Mouse (Mus musculus) lung, postnatal 10 days (tissue): ENCODE results near the gene Ifi214.
"Not testable (repeated sequence)": the region's sequence is repeated elsewhere in the genome, so short reads cannot be mapped to it uniquely, and the experiment has no call there.

Source experiments
- DNase-seq: peaks from one replicate; pipeline ENCODE4 v3.0.0; 2021

Ifi214 gene

GRCm38 (mm10) chr1:173535791-173536190 is at the start of gene Ifi214:
Gene Ifi214, minus strand, starts transcription at chr1:173535957.
- not testable (repeated sequence) for DNase-seq

DNA sequence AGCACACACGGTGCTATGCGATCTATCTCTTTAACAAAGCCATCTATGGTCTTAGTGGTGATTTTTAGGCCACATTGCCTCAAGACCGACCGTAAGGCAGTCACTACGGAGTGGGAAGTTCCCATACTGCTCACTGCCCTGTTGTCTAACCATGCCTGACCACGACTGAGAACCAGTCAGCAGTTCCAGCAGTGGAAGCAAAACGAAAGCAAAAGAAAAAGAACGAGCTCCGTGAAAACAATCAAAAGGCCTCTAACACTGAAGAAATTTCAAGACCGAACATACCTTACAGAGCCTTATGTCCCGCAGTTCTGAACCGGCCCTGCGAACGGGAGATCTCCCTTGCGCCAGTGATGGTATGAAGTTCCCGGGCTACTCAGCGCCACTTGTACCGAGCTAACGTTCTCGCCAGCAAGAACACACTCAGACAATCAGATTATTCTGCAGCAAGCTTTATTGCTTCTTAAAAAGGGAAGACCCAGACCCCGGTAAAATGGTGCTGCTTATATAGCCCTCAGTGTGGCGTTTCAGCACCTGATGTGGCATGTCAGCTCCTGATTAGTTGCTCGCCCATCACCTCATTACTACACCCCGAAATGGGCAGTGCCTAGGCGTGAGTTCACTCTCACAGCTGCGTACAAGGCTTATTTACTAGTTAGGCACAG is 44.3 kb upstream of the Ifi214 start:
- no peak for DNase-seq

- no peak for DNase-seq
Observed at GRCm38 (mm10) chr1:173579079-173579478, 43.3 kb upstream of the Ifi214 start.

GRCm38 (mm10) chr1:173550491-173551050 is 14.8 kb upstream of the Ifi214 start:
- DNase-seq = not testable (repeated sequence)

GRCm38 (mm10) chr1:173548798-173549197 is 13.0 kb upstream of the Ifi214 start:
- DNase-seq = not testable (repeated sequence)

GRCm38 (mm10) chr1:173521452-173521851 is 14.3 kb downstream of the Ifi214 start:
- no peak for DNase-seq

DNA sequence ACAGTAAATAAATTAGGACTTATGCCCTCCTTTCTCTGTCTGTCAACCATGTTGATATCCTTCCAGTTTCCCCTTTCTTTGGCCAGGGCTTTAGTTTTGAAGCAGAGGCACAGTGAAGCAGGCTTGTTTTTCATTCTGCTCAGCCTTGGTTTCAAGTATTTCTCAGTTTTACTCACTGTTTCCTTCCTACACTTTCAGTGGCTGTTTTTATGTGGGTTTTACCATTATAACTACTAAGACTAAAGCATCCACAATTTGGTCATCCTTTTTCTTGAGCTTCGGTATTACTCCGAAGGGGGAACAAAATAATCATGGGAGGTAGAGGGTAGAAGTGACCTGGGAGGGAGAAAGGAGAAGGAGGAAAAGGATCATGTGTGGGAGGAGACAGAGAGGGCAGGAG is 25.2 kb downstream of the Ifi214 start:
- DNase-seq = not testable (repeated sequence)

GRCm38 (mm10) chr1:173491483-173491882 is 44.3 kb downstream of the Ifi214 start:
- not testable (repeated sequence) for DNase-seq

DNA sequence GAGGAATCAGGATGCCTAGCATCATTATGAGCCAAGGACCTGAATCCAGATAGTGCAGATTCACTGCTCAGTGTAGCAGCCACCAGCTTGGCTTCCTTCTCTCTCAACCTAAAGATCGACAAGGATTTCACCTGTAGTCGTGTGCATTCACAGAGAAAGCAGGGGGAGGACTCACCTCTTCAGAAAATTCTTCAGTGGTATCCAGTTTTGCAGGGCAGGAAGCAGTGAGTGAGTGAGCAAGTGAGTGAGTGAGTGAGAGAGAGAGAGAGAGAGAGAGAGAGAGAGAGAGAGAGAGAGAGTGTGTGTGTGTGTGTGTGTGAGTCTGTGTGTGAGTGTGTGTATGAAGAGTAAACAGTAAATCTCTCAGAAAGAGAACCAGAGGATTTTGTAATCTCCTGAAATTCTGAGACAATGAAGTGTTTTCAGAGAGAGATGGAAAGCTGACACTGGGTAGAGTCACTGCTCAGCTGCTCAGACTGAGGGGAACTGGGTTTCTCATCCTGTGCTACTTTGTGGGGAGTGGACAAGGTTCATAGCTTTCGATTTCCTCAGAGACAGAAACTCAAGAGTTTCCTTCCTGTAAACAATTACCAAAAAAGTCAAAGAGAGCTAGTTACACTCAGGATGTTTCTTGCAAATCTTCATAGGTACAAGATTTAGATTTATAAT is 44.8 kb downstream of the Ifi214 start, which contains the start of gene Ifi206:
Gene Ifi206 (minus strand): TSS at position 230 of the 669 bp plus-strand sequence.
- DNase-seq = not testable (repeated sequence)

- DNase-seq = not testable (repeated sequence)
Observed at GRCm38 (mm10) chr1:173481182-173481574, 54.6 kb downstream of the Ifi214 start.

- not testable (repeated sequence) for DNase-seq
Observed at GRCm38 (mm10) chr1:173480399-173481181, 55.2 kb downstream of the Ifi214 start.
